Mouse (Mus musculus) ES-E14 (cell line): Measurements from ENCODE around the gene Hras.

Source experiments
- CHD2 ChIP-seq: IDR thresholded peaks from 2 replicates; pipeline ENCODE4 v1.6.1; 2014; ENCODE audit warnings: mild to moderate bottlenecking, low read depth, low read length, inconsistent platforms
- ZC3H11A ChIP-seq: IDR thresholded peaks from 2 replicates; pipeline ENCODE4 v1.6.1; 2012; ENCODE audit warnings: low read depth, mild to moderate bottlenecking, inconsistent platforms, low read length, borderline replicate concordance
- ZNF384 ChIP-seq: IDR thresholded peaks from 2 replicates; pipeline ENCODE4 v1.6.1; 2012; ENCODE audit warnings: low read depth, low read length, inconsistent platforms

DNA sequence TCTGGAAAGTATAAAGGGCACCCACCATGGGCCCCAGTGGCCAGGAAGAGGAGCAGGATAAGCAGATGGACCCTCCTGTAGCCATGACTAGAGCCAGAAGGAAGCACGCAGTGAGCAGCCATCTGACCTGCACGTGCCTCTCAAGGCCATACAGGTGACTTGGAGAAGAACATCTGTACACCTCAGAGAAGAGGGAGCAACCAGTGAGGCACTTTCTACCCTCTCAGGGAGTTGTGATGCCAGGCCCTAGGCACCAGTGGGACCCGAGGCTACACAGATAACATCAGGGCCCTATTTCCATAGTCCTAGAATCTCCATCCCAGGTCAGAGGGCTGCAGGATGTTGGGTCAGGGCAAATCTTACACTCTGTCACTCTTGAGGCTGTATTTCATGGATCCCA, 3.6 kb downstream of the Hras start:
- TF ChIP-seq CHD2 (no peak), ZNF384 (no peak), ZC3H11A (no peak)
